Mouse (Mus musculus): ENCODE data around the gene Efna2.
"Not testable (repeated sequence)": the region's sequence is repeated elsewhere in the genome, so short reads cannot be mapped to it uniquely, and the experiment has no call there.

The Efna2 gene

GRCm38 (mm10) chr10:80154384-80154783, 24.9 kb upstream of the Efna2 start:
- no peak for DNase-seq (ENCODE audit: low read depth, low spot score)

DNA sequence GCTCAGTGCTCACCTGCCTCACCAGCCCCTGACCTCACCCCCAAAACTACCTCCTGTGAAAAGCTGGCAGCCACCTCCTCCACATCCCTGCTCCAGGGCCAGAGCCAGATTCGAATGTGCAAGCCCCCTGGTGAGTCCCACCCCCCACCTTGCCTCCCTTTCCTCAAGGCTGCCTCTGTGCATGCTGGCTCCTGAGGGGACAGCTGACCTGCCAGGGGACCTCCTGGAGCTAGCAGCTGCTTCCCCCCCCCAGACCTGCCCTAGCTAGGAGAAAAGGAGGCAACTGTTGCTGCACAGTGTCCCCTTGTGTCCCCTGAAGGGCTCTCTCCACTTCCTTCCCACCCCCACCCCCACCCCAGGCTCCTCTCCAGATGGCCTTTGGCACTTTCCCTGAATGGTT, 24.0 kb upstream of the Efna2 start:
- no peak for DNase-seq (ENCODE audit: low read depth, low spot score)

DNA sequence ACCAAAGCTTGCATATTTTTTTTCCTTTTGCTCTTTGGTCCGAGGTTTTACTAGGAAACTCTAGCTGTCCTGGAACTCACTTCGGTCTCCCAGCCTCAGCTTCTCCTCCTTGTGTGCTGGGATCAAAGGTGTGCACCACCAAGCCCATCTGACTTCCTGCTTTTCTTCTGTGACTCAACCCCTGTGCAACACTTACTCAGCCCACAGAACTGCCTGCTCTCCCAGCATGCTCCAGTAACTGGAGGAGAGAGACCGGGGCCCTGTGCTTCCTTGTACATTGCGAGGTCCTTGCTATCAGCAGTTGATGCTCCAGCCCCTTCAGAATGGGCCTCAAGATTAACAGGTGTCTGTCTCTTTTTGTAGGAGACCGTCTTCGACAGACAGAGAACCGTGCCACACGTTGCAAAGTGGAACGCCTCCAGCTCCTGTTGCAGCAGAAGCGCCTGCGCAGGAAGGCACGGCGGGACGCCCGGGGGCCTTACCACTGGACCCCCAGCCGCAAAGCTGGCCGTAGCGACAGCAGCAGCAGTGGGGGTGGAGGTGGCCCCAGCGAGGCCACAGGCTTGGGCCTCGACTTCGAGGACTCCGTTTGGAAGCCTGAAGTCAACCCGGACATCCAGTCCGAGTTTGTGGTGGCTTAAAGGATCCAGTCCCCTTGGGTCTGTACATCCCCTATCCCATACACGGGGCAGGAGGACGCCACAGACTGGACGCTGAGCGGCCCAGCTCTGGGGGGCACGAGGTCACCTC, 23.1 kb upstream of the Efna2 start:
- no peak for DNase-seq (ENCODE audit: low read depth, low spot score)

GRCm38 (mm10) chr10:80156752-80157053, 22.6 kb upstream of the Efna2 start:
- no peak for DNase-seq (ENCODE audit: low read depth, low spot score)

DNA sequence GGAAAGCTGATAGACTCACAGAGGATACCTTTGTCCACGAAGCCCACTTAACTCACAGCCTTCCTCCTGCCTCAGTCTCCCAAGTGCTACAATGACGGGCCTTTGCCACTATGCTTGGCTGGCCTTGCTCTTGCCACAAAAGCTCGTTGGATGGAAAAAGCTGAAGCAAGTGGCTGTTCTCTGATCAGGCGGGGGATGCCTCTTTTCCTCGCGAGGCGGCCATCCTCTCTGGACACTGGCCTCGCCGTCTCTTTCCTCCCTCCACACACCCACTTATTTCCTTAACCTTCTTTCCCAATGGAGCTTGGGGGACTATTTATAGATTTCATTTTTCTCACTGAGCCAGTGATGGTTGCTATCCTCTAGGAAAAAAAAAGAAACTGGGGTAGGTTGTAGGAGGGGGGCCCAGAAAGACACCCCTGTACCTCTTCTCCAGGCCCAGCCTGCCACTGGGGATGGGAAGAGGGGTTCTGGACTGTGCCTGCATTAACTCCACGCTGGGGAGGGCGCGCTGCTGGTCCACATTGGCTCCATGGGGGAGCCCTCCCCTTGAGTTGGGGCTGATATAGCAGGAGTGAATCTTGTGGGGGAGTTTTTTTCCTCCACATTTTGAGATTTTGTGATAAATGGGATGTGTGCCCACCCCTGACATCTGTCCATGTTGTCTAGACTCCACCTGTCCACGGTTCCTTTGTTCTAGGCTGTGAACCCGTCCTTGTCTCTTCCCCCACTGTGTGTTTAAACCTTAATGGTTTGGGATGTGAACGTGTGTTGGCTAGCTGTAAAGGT, 21.9 kb upstream of the Efna2 start:
- no peak for DNase-seq (ENCODE audit: low read depth, low spot score)

- no peak for DNase-seq (ENCODE audit: low read depth, low spot score)
These were observed 20.8 kb upstream of the Efna2 start for GRCm38 (mm10) chr10:80158307-80158986.

DNA sequence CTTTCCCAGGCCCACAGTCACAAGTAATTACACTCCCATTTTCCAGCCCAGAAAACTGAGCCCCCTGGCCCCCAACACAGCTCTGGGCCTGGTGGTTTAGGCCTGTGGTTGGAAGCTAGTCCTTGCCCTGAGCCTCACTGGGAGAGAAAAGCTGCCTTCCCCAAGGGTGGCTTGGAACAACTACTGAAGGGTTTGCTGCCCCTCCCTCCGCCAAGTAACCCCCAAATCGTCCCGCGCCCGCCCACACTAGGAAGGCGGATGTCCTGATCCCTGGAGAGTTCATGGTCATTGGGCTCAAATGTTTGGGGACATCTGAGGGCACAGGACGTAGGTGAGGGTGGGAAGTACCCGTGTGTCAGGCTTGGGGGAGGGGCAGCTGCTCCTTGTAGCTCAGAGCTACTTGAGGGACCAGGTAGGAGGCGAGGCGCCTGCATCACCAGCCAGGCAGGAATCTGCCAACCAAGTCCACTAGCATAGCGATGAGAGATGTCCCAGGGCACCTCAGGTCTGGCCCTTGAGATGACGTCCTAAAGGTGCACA, 20.2 kb upstream of the Efna2 start:
- no peak for DNase-seq (ENCODE audit: low read depth, low spot score)

GRCm38 (mm10) chr10:80159561-80160454, 19.5 kb upstream of the Efna2 start:
- DNase-seq (ENCODE audit: low read depth, low spot score) = peak; percentile 89

GRCm38 (mm10) chr10:80160455-80161371, 18.6 kb upstream of the Efna2 start:
- no peak for DNase-seq (ENCODE audit: low read depth, low spot score)

- DNase-seq (ENCODE audit: low read depth, low spot score) = no peak
These were observed 17.6 kb upstream of the Efna2 start for GRCm38 (mm10) chr10:80161522-80162242.

DNA sequence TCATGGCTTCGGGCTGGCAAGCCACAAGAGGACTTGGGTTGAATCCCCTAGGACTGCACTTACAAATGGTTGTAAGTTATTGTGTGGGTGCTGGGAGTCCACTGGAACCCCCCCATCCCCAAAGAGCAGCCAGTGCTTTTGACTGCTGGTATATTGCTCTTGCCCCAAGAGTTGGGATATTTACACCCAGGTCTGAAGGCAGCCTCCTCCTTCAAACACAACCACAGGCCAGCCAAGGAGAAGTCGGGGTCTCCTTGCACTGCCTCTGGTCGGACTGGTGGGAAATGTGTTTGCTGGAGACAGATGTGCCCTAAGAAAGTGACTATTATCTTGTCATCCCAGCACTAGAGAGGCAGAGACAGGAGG, 17.1 kb upstream of the Efna2 start:
- no peak for DNase-seq (ENCODE audit: low read depth, low spot score)

DNA sequence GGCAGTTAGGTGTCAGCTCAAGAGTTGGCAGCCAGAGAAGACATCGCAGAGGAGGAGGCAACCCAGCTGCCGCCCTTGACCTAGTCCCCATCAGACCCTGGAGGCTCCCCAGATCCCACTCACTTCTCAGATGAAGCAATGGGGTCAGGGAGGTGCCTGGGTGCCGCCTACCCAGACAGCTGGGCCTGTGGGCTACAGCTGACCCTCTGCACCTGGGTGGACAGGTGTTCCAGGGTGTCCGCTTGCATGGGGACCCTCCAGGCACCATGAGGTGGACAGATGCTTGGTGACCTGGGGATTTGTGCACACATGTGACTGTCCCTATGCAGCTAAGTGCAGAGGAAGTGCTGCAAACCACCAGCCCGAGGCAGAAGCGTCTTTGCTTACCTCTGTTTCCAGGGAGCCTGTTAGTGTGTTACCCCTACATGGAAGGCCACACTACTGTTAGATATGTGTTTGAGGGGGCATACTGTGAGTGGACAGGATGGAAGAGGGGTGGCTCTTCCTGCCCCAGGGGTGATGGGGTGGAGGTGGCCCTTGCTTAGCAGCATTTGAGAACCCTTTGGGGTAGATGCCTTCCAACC, 16.5 kb upstream of the Efna2 start:
- no peak for DNase-seq (ENCODE audit: low read depth, low spot score)

DNA sequence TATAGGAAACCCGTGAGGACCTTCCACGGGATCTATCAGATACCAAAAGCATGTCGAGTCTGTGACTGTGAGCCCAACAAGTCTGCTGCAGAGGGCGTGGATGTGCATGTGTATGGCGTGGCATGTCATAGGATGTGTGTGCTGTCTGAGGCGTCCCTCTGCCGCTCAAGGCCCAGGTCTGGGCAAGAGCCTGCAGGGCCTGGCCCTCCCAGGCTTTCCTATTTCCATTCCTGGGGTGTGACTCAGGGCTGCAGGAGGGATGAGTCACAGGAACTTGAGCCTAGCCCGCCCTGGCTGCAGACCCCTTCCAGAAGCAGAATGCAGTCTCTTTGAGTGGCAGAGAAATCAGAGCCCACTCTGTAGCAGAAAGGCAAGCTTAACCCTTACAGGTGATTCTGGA, 15.6 kb upstream of the Efna2 start:
- no peak for DNase-seq (ENCODE audit: low read depth, low spot score)

DNA sequence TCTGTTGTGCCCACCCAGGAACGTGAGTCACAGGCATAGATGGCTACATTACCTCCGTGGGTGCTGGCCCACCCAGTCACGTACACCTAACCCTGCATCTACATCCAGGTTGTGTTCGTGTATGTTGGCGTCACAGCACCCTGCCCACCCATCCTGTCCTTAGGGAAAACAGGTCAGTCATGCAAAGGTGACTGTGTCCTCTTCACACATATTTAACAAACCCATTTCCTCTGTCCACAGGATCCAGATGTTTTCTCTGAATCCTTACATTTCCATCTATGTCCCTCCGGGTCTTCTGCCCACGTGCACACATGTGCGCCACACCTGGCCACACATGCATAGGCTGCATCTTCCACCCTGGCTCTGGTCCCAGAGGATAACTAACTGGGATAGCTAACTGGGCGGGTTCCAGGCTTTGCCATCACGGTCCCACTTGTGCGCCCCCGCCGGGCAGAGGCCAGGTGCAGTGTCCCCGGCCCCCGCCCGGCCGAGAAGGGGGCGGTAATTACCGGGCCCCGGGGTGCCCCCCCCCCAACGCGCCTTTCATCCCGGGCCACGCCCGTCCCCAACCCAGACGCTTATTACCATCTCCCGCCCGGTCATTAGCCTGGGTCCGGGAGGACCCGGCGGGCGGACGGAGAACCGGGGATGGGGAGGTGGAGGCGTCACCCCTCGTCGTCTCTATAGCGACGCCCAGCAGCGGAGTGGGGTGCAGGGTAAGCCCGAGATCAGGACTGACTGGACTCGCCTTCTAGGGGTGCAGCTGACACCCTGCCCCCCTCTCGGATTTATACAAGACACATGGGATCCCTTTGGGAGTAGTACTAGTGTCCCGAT, 14.9 kb upstream of the Efna2 start:
- DNase-seq (ENCODE audit: low read depth, low spot score) = no peak

DNA sequence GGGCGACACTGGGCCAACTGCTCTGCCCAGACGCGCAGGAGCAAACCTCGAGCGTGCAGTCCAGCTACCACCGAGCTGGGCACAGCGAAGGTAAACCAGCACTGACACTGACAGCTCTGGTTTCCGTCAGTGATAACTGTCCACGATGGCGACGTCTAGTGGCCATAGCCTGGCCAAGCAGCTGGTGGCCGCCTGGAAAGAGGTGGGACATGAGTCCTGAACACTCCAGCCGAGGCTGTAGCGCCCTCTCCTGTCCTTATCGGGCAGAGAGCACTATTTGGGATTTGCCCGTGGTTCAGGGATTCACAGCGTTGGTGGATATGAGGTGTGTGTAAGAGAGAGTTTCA, 14.3 kb upstream of the Efna2 start:
- DNase-seq (ENCODE audit: low read depth, low spot score) = no peak

- DNase-seq (ENCODE audit: low read depth, low spot score) = no peak
These were observed 13.7 kb upstream of the Efna2 start, which contains the start of gene Cirbp for GRCm38 (mm10) chr10:80165392-80166128. Cirbp (plus strand) TSS chr10:80165985.

DNA sequence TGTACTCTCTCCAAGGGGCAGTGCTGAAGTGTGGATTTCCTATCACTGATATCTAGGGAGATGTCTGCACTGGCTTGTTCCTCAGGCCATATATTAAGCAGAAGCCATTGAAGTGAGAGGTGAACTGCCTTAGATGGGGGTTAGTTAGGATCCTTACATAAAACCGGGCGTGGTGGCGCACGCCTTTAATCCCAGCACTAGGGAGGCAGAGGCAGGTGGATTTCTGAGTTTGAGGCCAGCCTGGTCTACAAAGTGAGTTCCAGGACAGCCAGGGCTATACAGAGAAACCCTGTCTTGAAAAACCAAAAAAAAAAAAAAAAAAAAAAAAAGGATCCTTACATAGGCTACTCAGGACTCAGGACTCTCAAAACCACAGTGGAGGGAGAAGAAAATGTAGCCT, 13.1 kb upstream of the Efna2 start:
- DNase-seq (ENCODE audit: low read depth, low spot score) = not testable (repeated sequence)

Measured in WW6 (cell line).